Mouse (Mus musculus) stomach, postnatal 0 days (tissue): ENCODE measurements around the gene Pacsin3.

Experiments
- CTCF ChIP-seq: IDR thresholded peaks from 2 replicates; pipeline ENCODE4 v1.5.1; 2016; ENCODE audit warnings: antibody characterized with exemption, low read depth, mild to moderate bottlenecking, moderate library complexity
- EP300 ChIP-seq: optimal IDR thresholded peaks from 2 replicates; pipeline ENCODE3; 2016; ENCODE audit warnings: antibody characterized with exemption

DNA sequence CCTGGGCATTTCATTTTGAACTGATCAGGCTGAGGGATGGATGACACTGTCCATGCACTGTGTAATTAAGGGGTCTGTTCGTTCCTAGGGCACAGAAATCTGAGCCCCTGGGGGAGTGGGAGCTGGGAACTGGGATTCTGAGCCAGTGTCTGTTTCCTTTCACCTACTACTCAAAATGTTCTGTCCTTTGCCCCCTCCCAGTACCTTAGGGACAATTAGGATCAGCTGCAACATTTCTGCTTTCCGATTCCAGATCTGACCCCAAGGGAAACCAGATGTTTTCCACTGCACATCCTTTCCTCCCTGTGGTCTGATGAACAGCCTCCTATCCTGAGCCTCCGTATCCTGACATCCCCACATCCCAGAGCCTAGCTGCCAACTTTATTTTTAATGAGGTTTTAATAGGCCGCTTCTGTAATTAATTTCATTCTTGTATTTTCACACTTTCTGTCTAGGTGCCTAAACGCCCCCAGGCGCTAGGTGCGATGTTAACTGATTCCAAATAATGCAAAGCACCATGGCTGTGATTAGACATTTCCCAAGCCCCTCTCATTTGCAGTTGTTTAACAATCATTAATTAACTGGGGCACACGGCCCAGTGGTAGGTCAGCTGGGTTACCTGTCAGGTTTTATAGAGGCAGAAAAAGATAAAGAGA, 901 bp upstream of the Pacsin3 start:
- no peak for TF ChIP-seq EP300
- TF ChIP-seq CTCF = no peak
